Mouse (Mus musculus): ENCODE results near the gene Chmp6. TPM values are rescaled to one million over a fixed set of nuclear protein-coding genes. Genes with fewer than 3 reads are reported as not detected.

The Chmp6 gene
- polyA plus RNA-seq, 1 experiment from 2014 or later, result 94.0 TPM

- Histone ChIP-seq H3K27me3 (ENCODE audit: control insufficient read depth, insufficient read depth, low read length) (no peaks in the 10 kb centered on the region), H3K4me3 (ENCODE audit: low read length) (no peak overlapping the region), H3K9me3 (ENCODE audit: control insufficient read depth, low read length) (no peaks in the 10 kb centered on the region), H3K9ac (ENCODE audit: low read depth, low read length) (no peak overlapping the region), H3K27ac (ENCODE audit: low read depth, low read length) (peak overlapping the region; percentile 37; the same call in 1 of the 2 replicates), H3K36me3 (ENCODE audit: control insufficient read depth, insufficient read depth, low read length) (no peaks in the 10 kb centered on the region), H3K4me1 (ENCODE audit: control insufficient read depth, insufficient read depth, low read length) (peaks cover 20% of the 10 kb centered on the region), H3K4me2 (replicated peaks; ENCODE audit: low read depth, low read length) (no peak overlapping the region)
- WGBS, result 64% methylated on average over 2 of the region's 2 CpGs
- ATAC-seq (ENCODE audit: low FRiP score, low TSS enrichment), result no peak
These were observed 41.6 kb downstream of the Chmp6 start for GRCm38 (mm10) chr11:119954749-119955337.

GRCm38 (mm10) chr11:119955432-119955831, 42.2 kb downstream of the Chmp6 start:
- H3K27ac ChIP-seq (ENCODE audit: low read depth, low read length), result no peak overlapping the region
- H3K4me2 ChIP-seq (replicated peaks; ENCODE audit: low read depth, low read length), result no peak overlapping the region

GRCm38 (mm10) chr11:119956590-119956989, 43.3 kb downstream of the Chmp6 start:
- no peaks in the 10 kb centered on the region for H3K27me3 ChIP-seq (ENCODE audit: control insufficient read depth, insufficient read depth, low read length)
- ATAC-seq (ENCODE audit: low FRiP score, low TSS enrichment), result no peak
- WGBS, result 62% methylated on average over 13 of the region's 13 CpGs
- H3K4me2 ChIP-seq (replicated peaks; ENCODE audit: low read depth, low read length), result no peak overlapping the region
- peaks cover 20% of the 10 kb centered on the region for H3K4me1 ChIP-seq (ENCODE audit: control insufficient read depth, insufficient read depth, low read length)
- no peaks in the 10 kb centered on the region for H3K9me3 ChIP-seq (ENCODE audit: control insufficient read depth, low read length)
- H3K36me3 ChIP-seq (ENCODE audit: control insufficient read depth, insufficient read depth, low read length), result peaks cover 4% of the 10 kb centered on the region; the same call in 1 of the 2 replicates
- H3K27ac ChIP-seq (ENCODE audit: low read depth, low read length), result no peak overlapping the region
- H3K4me3 ChIP-seq (ENCODE audit: low read length), result no peak overlapping the region
- H3K9ac ChIP-seq (ENCODE audit: low read depth, low read length), result no peak overlapping the region

More at GRCm38 (mm10) chr11:119955432-119955831, 42.2 kb downstream of the Chmp6 start:
- no peaks in the 10 kb centered on the region for H3K9me3 ChIP-seq (ENCODE audit: control insufficient read depth, low read length)
- ATAC-seq (ENCODE audit: low FRiP score, low TSS enrichment), result no peak
- no peaks in the 10 kb centered on the region; the same call in 1 of the 2 replicates for H3K36me3 ChIP-seq (ENCODE audit: control insufficient read depth, insufficient read depth, low read length)
- 46% methylated on average over 3 of the region's 3 CpGs for WGBS
- H3K27me3 ChIP-seq (ENCODE audit: control insufficient read depth, insufficient read depth, low read length), result no peaks in the 10 kb centered on the region
- no peak overlapping the region for H3K4me3 ChIP-seq (ENCODE audit: low read length)
- peaks cover 20% of the 10 kb centered on the region for H3K4me1 ChIP-seq (ENCODE audit: control insufficient read depth, insufficient read depth, low read length)
- no peak overlapping the region for H3K9ac ChIP-seq (ENCODE audit: low read depth, low read length)

GRCm38 (mm10) chr11:119958856-119959255, 45.6 kb downstream of the Chmp6 start:
- Histone ChIP-seq H3K27ac (ENCODE audit: low read depth, low read length) (no peak overlapping the region), H3K4me1 (ENCODE audit: control insufficient read depth, insufficient read depth, low read length) (peaks cover 11% of the 10 kb centered on the region; the same call in 1 of the 2 replicates), H3K4me2 (replicated peaks; ENCODE audit: low read depth, low read length) (no peak overlapping the region), H3K4me3 (ENCODE audit: low read length) (no peak overlapping the region), H3K36me3 (ENCODE audit: control insufficient read depth, insufficient read depth, low read length) (peaks cover 4% of the 10 kb centered on the region; the same call in 1 of the 2 replicates), H3K9me3 (ENCODE audit: control insufficient read depth, low read length) (no peaks in the 10 kb centered on the region), H3K9ac (ENCODE audit: low read depth, low read length) (no peak overlapping the region), H3K27me3 (ENCODE audit: control insufficient read depth, insufficient read depth, low read length) (no peaks in the 10 kb centered on the region)
- ATAC-seq (ENCODE audit: low FRiP score, low TSS enrichment), result no peak
- 77% methylated on average over 7 of the region's 7 CpGs for WGBS

- H3K9ac ChIP-seq (ENCODE audit: low read depth, low read length), result no peak overlapping the region
- peaks cover 4% of the 10 kb centered on the region; the same call in 1 of the 2 replicates for H3K36me3 ChIP-seq (ENCODE audit: control insufficient read depth, insufficient read depth, low read length)
- no peak overlapping the region for H3K4me2 ChIP-seq (replicated peaks; ENCODE audit: low read depth, low read length)
- peaks cover 4% of the 10 kb centered on the region; the same call in 1 of the 2 replicates for H3K4me1 ChIP-seq (ENCODE audit: control insufficient read depth, insufficient read depth, low read length)
- H3K27ac ChIP-seq (ENCODE audit: low read depth, low read length), result no peak overlapping the region
- WGBS, result 80% methylated on average over 4 of the region's 4 CpGs
- no peaks in the 10 kb centered on the region for H3K9me3 ChIP-seq (ENCODE audit: control insufficient read depth, low read length)
- H3K4me3 ChIP-seq (ENCODE audit: low read length), result no peak overlapping the region
- no peaks in the 10 kb centered on the region for H3K27me3 ChIP-seq (ENCODE audit: control insufficient read depth, insufficient read depth, low read length)
- no peak for ATAC-seq (ENCODE audit: low FRiP score, low TSS enrichment)
These were observed 46.5 kb downstream of the Chmp6 start for GRCm38 (mm10) chr11:119959714-119960113.

- Histone ChIP-seq H3K4me2 (replicated peaks; ENCODE audit: low read depth, low read length) (no peak overlapping the region), H3K36me3 (ENCODE audit: control insufficient read depth, insufficient read depth, low read length) (peaks cover 4% of the 10 kb centered on the region; the same call in 1 of the 2 replicates), H3K9ac (ENCODE audit: low read depth, low read length) (no peak overlapping the region), H3K27ac (ENCODE audit: low read depth, low read length) (no peak overlapping the region), H3K4me3 (ENCODE audit: low read length) (no peak overlapping the region), H3K4me1 (ENCODE audit: control insufficient read depth, insufficient read depth, low read length) (peaks cover 3% of the 10 kb centered on the region; the same call in 1 of the 2 replicates), H3K27me3 (ENCODE audit: control insufficient read depth, insufficient read depth, low read length) (no peaks in the 10 kb centered on the region), H3K9me3 (ENCODE audit: control insufficient read depth, low read length) (no peaks in the 10 kb centered on the region)
- ATAC-seq (ENCODE audit: low FRiP score, low TSS enrichment), result no peak
- WGBS, result 96% methylated on average over 6 of the region's 6 CpGs
These were observed 47.4 kb downstream of the Chmp6 start for GRCm38 (mm10) chr11:119960671-119961070.

GRCm38 (mm10) chr11:119961511-119961910, 48.3 kb downstream of the Chmp6 start:
- WGBS, result 76% methylated on average over 3 of the region's 3 CpGs
- ATAC-seq (ENCODE audit: low FRiP score, low TSS enrichment), result no peak
- Histone ChIP-seq H3K4me1 (ENCODE audit: control insufficient read depth, insufficient read depth, low read length) (peaks cover 3% of the 10 kb centered on the region; the same call in 1 of the 2 replicates), H3K36me3 (ENCODE audit: control insufficient read depth, insufficient read depth, low read length) (peaks cover 4% of the 10 kb centered on the region; the same call in 1 of the 2 replicates), H3K9me3 (ENCODE audit: control insufficient read depth, low read length) (no peaks in the 10 kb centered on the region), H3K4me2 (replicated peaks; ENCODE audit: low read depth, low read length) (no peak overlapping the region), H3K4me3 (ENCODE audit: low read length) (no peak overlapping the region), H3K27ac (ENCODE audit: low read depth, low read length) (no peak overlapping the region), H3K9ac (ENCODE audit: low read depth, low read length) (no peak overlapping the region), H3K27me3 (ENCODE audit: control insufficient read depth, insufficient read depth, low read length) (no peaks in the 10 kb centered on the region)

- Histone ChIP-seq H3K9me3 (ENCODE audit: control insufficient read depth, low read length) (no peaks in the 10 kb centered on the region), H3K36me3 (ENCODE audit: control insufficient read depth, insufficient read depth, low read length) (peaks cover 4% of the 10 kb centered on the region; the same call in 1 of the 2 replicates), H3K4me3 (ENCODE audit: low read length) (no peak overlapping the region), H3K4me1 (ENCODE audit: control insufficient read depth, insufficient read depth, low read length) (no peaks in the 10 kb centered on the region), H3K4me2 (replicated peaks; ENCODE audit: low read depth, low read length) (no peak overlapping the region), H3K27me3 (ENCODE audit: control insufficient read depth, insufficient read depth, low read length) (no peaks in the 10 kb centered on the region), H3K27ac (ENCODE audit: low read depth, low read length) (no peak overlapping the region), H3K9ac (ENCODE audit: low read depth, low read length) (no peak overlapping the region)
- WGBS, result 13% methylated on average over 9 of the region's 9 CpGs
- ATAC-seq (ENCODE audit: low FRiP score, low TSS enrichment), result no peak
These were observed 51.8 kb downstream of the Chmp6 start for GRCm38 (mm10) chr11:119965053-119965452.

GRCm38 (mm10) chr11:119966294-119966693, 53.1 kb downstream of the Chmp6 start:
- no peak overlapping the region for H3K27ac ChIP-seq (ENCODE audit: low read depth, low read length)
- H3K27me3 ChIP-seq (ENCODE audit: control insufficient read depth, insufficient read depth, low read length), result no peaks in the 10 kb centered on the region
- H3K9ac ChIP-seq (ENCODE audit: low read depth, low read length), result no peak overlapping the region
- H3K4me2 ChIP-seq (replicated peaks; ENCODE audit: low read depth, low read length), result no peak overlapping the region
- no peak overlapping the region for H3K4me3 ChIP-seq (ENCODE audit: low read length)
- H3K36me3 ChIP-seq (ENCODE audit: control insufficient read depth, insufficient read depth, low read length), result no peaks in the 10 kb centered on the region
- 85% methylated on average over 6 of the region's 6 CpGs for WGBS
- H3K9me3 ChIP-seq (ENCODE audit: control insufficient read depth, low read length), result no peaks in the 10 kb centered on the region
- no peaks in the 10 kb centered on the region for H3K4me1 ChIP-seq (ENCODE audit: control insufficient read depth, insufficient read depth, low read length)
- no peak for ATAC-seq (ENCODE audit: low FRiP score, low TSS enrichment)
